Mouse (Mus musculus): ENCODE results near the gene Nomo1. TPM values are rescaled to one million over a fixed set of nuclear protein-coding genes. Genes with fewer than 3 reads are reported as not detected.

Nomo1 gene
- polyA plus RNA-seq, 1 experiment from 2014 or later: 26.8 TPM

DNA sequence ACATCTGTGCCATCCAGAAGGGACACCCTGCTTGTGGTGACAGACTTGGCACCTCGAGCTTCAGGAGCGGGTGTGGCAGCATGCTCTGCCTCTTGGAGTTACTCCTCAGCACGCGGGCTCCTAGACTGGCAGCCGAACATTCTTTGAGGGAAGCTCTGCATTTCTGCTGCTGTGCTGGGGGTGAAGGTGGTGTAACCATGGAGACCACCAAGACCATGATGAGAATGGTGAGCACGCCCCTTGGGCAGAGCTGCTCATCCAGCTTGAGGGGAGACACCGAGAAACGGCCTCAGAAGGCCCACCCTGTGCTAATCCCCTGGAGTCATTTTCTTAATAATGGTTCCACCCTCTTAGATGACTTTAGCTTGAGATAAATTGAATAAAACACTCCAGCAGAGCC lies 59.3 kb downstream of the Nomo1 start:
- peaks cover 44% of the 10 kb centered on the region for H3K27me3 ChIP-seq (replicated peaks; ENCODE audit: low read depth, poor library complexity, severe bottlenecking)

DNA sequence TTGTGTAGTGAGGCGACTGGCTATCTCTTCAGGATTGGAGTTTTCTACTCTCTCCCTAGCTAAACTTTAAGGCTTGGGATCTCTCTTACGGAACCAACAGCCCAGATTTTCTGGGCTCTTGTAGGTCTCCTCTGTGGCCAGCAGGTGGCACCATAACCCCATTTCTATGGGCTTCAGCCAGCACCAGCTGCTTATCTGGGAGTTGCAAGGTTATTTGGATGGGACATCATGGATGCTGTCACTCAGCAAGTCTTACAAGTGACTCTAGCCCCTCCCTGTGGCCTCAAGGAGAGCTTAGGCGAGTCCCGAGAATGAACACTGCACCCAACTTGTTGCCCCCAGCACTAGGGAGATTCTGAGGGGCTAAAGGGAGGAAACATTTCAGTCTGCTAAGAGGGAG lies 62.6 kb downstream of the Nomo1 start:
- Histone ChIP-seq H3K36me3 (replicated peaks) (no peaks in the 10 kb centered on the region), H3K4me3 (no peak overlapping the region), H3K9me3 (no peaks in the 10 kb centered on the region), H3K27ac (replicated peaks) (no peak overlapping the region), H3K4me1 (peaks cover 15% of the 10 kb centered on the region), H3K27me3 (replicated peaks; ENCODE audit: low read depth, poor library complexity, severe bottlenecking) (peaks cover 73% of the 10 kb centered on the region)
- 4% methylated on average over 4 of the region's 4 CpGs for WGBS
- DNase-seq (ENCODE audit: low spot score): peak; percentile 71

More for the DNA sequence above, 59.3 kb downstream of the Nomo1 start:
- peaks cover 6% of the 10 kb centered on the region; the same call in 1 of the 2 replicates for H3K9me3 ChIP-seq
- no peak for DNase-seq (ENCODE audit: low spot score)
- no peaks in the 10 kb centered on the region for H3K36me3 ChIP-seq (replicated peaks)
- H3K4me1 ChIP-seq: peaks cover 5% of the 10 kb centered on the region; the same call in 1 of the 2 replicates
- 35% methylated on average over 8 of the region's 8 CpGs for WGBS
- H3K4me3 ChIP-seq: no peak overlapping the region
- H3K27ac ChIP-seq (replicated peaks): no peak overlapping the region

DNA sequence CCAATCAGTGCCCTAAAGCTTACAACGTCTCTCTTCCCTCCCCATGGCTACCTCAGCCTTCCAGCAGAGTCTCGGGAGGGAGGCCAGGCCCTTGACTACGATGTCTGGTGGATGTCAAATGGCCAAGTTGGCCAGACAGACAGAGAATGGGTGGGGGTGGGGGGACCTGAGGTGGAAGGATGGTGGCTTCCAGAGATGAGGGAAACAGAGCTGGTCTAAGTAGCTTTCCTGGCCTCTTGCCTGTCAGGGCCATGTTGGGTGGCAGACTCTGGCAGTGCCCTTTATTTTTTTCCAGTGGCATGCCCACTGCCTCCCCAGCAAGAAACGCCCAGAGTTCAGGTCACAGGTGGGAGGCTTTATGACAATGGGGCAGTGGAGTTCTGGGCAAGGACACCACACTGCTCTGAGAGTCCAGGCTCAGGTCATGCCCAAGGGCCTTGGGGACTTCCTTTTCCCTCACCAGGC lies 63.9 kb downstream of the Nomo1 start:
- H3K4me1 ChIP-seq: peaks cover 15% of the 10 kb centered on the region
- H3K27ac ChIP-seq (replicated peaks): no peak overlapping the region
- no peak for DNase-seq (ENCODE audit: low spot score)
- 68% methylated on average over 4 of the region's 4 CpGs for WGBS
- H3K9me3 ChIP-seq: no peaks in the 10 kb centered on the region
- peaks cover 73% of the 10 kb centered on the region for H3K27me3 ChIP-seq (replicated peaks; ENCODE audit: low read depth, poor library complexity, severe bottlenecking)
- no peaks in the 10 kb centered on the region for H3K36me3 ChIP-seq (replicated peaks)
- H3K4me3 ChIP-seq: no peak overlapping the region

DNA sequence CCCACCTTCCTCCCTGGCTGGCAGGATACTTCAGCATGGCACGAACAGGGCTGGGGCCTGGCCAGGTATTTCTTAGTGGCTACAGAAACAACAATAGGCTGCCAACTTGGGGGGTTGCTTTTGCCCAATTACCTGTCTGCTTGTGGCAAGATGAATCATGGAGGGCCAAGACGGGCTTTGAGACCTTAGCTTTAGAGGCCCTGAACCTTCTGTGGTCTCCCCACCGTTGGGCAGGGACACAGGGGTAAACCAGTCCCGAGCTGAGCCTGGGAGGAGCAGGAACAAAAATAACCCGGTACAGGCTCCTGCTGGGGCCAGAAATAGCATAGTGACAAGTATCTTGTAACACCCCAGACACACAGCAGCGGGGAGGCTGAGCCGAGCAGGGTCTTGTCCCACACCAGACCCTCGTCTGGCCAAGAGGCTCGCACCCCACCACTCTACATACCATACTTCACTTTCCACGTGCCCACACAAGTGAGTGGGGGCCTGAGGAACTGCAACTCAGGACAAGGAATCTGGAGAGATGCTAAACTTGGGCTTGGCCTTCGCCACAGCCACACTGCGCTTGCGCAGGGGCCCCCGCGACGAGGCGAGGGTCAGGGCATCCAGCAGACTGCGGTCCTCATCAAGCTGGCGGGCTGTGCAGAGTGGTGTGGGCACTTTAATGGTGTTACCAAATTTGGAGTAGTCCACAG lies 64.9 kb downstream of the Nomo1 start:
- Histone ChIP-seq H3K36me3 (replicated peaks) (no peaks in the 10 kb centered on the region), H3K27ac (replicated peaks) (no peak overlapping the region), H3K4me3 (no peak overlapping the region), H3K4me1 (peaks cover 10% of the 10 kb centered on the region), H3K9me3 (no peaks in the 10 kb centered on the region), H3K27me3 (replicated peaks; ENCODE audit: low read depth, poor library complexity, severe bottlenecking) (peaks cover 65% of the 10 kb centered on the region)
- 84% methylated on average over 19 of the region's 19 CpGs for WGBS
- no peak for DNase-seq (ENCODE audit: low spot score)

DNA sequence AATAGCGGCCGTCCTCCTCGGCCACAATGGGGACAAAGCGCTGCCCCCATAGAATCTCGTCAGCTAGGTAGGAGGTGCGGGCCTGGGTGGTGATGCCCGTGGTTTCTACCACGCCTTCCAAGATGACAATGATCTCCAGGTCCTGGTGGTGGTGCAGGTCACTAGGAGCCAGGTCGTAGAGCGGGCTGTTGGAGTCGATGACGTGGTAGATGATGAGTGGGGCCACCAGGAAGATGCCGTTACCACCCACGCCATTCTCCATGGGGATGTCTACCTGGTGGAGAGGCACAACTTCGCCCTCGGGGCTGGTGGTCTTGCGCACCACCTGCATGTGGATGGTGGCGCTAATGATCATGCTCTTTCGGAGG lies 65.4 kb downstream of the Nomo1 start:
- no peaks in the 10 kb centered on the region for H3K36me3 ChIP-seq (replicated peaks)
- H3K27me3 ChIP-seq (replicated peaks; ENCODE audit: low read depth, poor library complexity, severe bottlenecking): peaks cover 59% of the 10 kb centered on the region
- H3K4me1 ChIP-seq: peaks cover 10% of the 10 kb centered on the region
- H3K4me3 ChIP-seq: no peak overlapping the region
- no peak for DNase-seq (ENCODE audit: low spot score)
- no peaks in the 10 kb centered on the region for H3K9me3 ChIP-seq
- 93% methylated on average over 19 of the region's 19 CpGs for WGBS
- no peak overlapping the region for H3K27ac ChIP-seq (replicated peaks)

DNA sequence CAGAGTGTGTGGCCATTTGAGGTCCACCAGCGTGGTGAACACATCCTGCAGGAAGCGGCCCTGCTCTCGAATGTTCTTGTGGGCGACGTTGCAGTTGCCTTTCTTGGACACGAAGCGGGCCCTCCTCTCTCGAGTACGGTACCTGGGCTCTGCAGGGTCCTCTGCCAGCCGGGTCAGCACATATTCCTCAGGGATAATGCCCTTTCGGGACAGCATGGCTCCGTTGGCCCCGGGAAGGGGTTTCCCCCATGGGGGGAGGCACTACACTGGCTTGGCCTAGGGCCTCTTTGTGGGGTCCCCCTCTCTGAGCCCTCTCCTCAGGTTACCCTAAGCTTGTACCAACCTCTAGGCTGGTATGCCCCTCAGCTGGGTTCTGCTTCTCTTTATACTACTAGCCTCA lies 66.2 kb downstream of the Nomo1 start:
- peaks cover 10% of the 10 kb centered on the region for H3K4me1 ChIP-seq
- 77% methylated on average over 13 of the region's 13 CpGs for WGBS
- H3K4me3 ChIP-seq: peak overlapping the region; percentile 65; the same call in 1 of the 2 replicates
- DNase-seq (ENCODE audit: low spot score): no peak
- H3K9me3 ChIP-seq: no peaks in the 10 kb centered on the region
- no peaks in the 10 kb centered on the region for H3K36me3 ChIP-seq (replicated peaks)
- H3K27ac ChIP-seq (replicated peaks): no peak overlapping the region
- peaks cover 52% of the 10 kb centered on the region for H3K27me3 ChIP-seq (replicated peaks; ENCODE audit: low read depth, poor library complexity, severe bottlenecking)

DNA sequence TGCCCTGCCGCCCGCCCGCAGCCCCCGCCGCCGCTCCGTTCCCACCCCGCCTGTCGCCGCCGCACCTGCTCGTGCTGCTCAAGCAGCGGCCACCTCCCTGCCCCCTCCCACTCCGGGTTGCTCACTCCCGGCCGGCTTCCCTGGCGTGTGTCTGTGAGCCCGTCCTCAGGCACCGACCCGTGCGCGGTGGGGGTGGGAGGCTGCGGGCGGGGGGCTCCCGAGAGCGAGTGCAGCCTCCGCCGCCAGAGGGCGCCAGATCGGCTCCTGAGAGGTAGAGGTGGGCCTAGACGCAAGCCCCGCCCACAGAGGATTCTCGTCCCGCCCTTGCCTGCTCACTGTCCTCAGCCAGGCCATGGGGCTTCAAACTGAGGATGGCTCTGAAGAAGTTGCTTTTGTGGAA lies 67.1 kb downstream of the Nomo1 start, which contains the start of gene Kcnj11:
Kcnj11 (minus strand) TSS at position 202 of the 400 bp plus-strand sequence.
- H3K4me3 ChIP-seq: peak within 1 kb of the TSS; percentile 65
- peaks cover 43% of the 10 kb centered on the region for H3K27me3 ChIP-seq (replicated peaks; ENCODE audit: low read depth, poor library complexity, severe bottlenecking)
- peak within 1 kb of the TSS; percentile 76 for H3K27ac ChIP-seq (replicated peaks)
- no peaks in the 10 kb centered on the region for H3K36me3 ChIP-seq (replicated peaks)
- DNase-seq (ENCODE audit: low spot score): peak; percentile 92
- WGBS: under 1% methylated on average over 34 of the region's 34 CpGs
- peaks cover 10% of the 10 kb centered on the region for H3K4me1 ChIP-seq
- H3K9me3 ChIP-seq: no peaks in the 10 kb centered on the region

DNA sequence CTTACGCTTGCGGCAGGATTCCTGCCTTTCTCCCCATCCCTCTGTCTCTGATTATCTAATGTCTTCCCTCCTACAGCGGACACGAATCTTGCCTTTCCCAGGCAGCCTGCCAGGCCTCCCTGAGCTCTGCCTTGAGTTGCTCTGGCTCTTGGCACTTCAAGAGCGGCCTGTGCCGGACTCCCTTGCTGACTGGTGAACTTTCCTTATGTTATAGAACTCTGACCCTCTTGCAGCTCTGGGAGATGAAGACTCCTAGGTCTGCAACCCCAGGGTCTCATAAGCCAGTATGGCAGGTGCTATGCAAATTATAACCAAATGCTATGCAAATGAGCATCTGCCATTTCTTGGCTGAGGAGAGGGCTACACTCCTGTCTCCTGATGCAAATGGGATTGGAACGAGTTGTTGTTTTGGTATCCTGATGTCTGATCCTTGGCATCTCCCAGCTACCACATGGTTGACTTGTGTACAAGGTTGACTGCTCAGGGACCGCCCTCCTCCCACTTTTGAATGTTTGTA lies 69.6 kb downstream of the Nomo1 start:
- Histone ChIP-seq H3K36me3 (replicated peaks) (no peaks in the 10 kb centered on the region), H3K27me3 (replicated peaks; ENCODE audit: low read depth, poor library complexity, severe bottlenecking) (peaks cover 25% of the 10 kb centered on the region), H3K4me1 (peaks cover 10% of the 10 kb centered on the region), H3K9me3 (no peaks in the 10 kb centered on the region), H3K4me3 (no peak overlapping the region), H3K27ac (replicated peaks) (no peak overlapping the region)
- DNase-seq (ENCODE audit: low spot score): no peak
- 82% methylated on average over 8 of the region's 8 CpGs for WGBS

DNA sequence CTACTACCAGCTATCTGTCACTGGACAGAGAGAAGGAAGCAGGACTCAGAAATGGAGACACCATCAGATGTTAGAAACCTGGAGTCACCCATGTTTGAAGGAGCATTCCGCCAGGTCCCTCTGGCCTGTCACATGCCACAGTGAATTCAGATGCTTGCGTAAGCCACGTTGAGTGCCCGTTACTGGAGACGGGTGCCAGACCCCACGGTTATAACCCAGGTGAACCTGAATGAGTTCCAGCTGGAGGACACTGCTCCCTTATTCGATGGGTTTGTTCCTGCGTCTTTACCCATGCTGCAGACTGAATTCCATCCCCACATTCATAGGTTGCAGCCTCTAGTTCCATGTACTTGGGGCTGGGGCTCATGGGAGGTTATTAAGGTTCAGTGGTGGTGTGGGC lies 70.3 kb downstream of the Nomo1 start:
- WGBS: 89% methylated on average over 8 of the region's 8 CpGs
- Histone ChIP-seq H3K4me1 (peaks cover 10% of the 10 kb centered on the region), H3K9me3 (no peaks in the 10 kb centered on the region), H3K27me3 (replicated peaks; ENCODE audit: low read depth, poor library complexity, severe bottlenecking) (peaks cover 19% of the 10 kb centered on the region), H3K4me3 (no peak overlapping the region), H3K27ac (replicated peaks) (no peak overlapping the region), H3K36me3 (replicated peaks) (no peaks in the 10 kb centered on the region)
- DNase-seq (ENCODE audit: low spot score): no peak

DNA sequence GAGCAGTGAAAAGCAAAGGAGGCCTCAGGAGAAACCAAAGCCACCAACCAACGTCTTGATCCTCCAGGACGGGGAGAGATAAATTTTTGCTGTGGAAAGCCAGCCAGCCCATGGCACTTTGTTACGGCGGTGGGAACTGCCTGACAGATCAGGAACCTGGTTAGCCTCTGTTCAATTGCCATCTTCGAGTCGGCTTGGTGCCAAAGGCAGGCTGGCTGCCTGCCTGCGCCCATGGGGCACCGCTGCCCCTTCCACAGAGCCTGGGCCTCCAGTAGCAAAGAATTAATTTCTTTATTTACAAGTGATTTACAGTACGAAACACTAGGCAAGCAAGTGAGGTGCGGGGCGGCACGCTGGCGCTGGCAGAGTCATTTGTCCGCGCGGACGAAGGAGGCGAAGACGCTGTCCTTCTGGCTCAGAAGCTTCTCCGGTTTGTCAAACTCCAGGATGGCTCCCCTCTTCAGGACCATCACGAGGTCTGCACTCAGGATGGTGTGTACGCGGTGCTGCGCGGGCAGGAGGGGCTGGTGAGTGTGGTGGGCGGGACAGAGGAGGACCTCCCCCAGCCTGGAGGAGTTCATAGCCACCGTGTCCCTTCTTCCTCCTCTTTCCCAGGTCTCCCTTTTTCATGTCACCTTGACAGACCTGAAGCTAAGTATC lies 70.9 kb downstream of the Nomo1 start:
- DNase-seq (ENCODE audit: low spot score): no peak
- WGBS: 83% methylated on average over 27 of the region's 27 CpGs
- Histone ChIP-seq H3K36me3 (replicated peaks) (no peaks in the 10 kb centered on the region), H3K27ac (replicated peaks) (no peak overlapping the region), H3K9me3 (no peaks in the 10 kb centered on the region), H3K27me3 (replicated peaks; ENCODE audit: low read depth, poor library complexity, severe bottlenecking) (peaks cover 13% of the 10 kb centered on the region), H3K4me1 (peaks cover 10% of the 10 kb centered on the region), H3K4me3 (no peak overlapping the region)

DNA sequence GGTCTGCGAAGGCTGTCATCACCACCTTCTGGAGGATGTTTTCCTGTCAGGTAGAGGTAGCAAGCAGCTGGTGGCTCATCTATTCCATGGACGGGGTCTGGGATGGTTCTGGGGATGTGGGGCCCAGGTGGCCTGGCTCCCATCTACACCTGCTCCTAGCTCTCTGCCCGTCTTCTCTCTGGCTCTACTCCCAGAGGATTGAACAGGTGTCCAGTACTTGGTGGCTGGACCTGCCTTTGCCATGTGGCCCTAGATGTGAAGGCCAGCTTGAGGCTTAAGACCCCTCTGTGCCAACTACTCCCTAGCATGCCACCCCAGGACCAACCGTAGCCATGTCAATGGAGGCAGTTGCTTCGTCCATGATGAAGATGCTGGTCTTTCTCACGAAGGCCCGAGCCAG lies 72.0 kb downstream of the Nomo1 start:
- Histone ChIP-seq H3K4me1 (peaks cover 2% of the 10 kb centered on the region), H3K4me3 (no peak overlapping the region), H3K36me3 (replicated peaks) (no peaks in the 10 kb centered on the region), H3K27me3 (replicated peaks; ENCODE audit: low read depth, poor library complexity, severe bottlenecking) (peaks cover 2% of the 10 kb centered on the region), H3K9me3 (no peaks in the 10 kb centered on the region), H3K27ac (replicated peaks) (no peak overlapping the region)
- no peak for DNase-seq (ENCODE audit: low spot score)
- WGBS: 89% methylated on average over 7 of the region's 7 CpGs

DNA sequence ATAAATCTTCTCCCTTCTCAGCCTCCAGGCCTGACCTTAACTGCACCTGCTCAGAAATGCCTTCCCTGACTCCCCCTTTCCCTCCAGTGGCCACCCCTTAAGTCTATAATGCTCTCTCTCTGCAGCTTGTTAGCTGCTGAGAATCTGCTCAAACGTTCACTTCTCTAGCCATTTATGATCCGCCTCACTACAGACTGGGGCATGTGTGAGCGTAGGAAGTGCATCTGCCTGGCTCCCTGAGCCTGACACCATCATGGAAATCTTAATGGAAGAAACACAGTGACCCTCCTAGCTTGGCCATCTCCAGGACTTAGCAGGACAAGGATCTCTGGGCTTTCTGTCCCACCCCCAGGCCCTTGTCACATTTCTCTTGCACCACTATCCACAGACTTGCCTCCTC lies 76.6 kb downstream of the Nomo1 start:
- Histone ChIP-seq H3K27ac (replicated peaks) (no peak overlapping the region), H3K4me1 (peaks cover 15% of the 10 kb centered on the region), H3K9me3 (no peaks in the 10 kb centered on the region), H3K4me3 (no peak overlapping the region), H3K27me3 (replicated peaks; ENCODE audit: low read depth, poor library complexity, severe bottlenecking) (no peaks in the 10 kb centered on the region; the same call in 1 of the 2 replicates), H3K36me3 (replicated peaks) (no peaks in the 10 kb centered on the region)
- 79% methylated on average over 3 of the region's 3 CpGs for WGBS
- DNase-seq (ENCODE audit: low spot score): no peak
